Mouse (Mus musculus) limb, embryonic 14.5 days (tissue): Measurements from ENCODE around the gene H2-Ke6. TPM values are rescaled to one million over a fixed set of nuclear protein-coding genes. Genes with fewer than 3 reads are reported as not detected.
"Not testable (repeated sequence)": the region's sequence is repeated elsewhere in the genome, so short reads cannot be mapped to it uniquely, and the experiment has no call there.

Source experiments
- ATAC-seq: fragments of 200-750 bp; cut with Nextera tagmentation; 2 replicates; pipeline ENCODE4 v1.8.0; 2017; ENCODE audit warnings: low read depth, moderate number of reproducible peaks, moderate TSS enrichment; ENCODE audit not compliant: low FRiP score
- DNase-seq: peaks from one replicate; pipeline ENCODE4 v3.0.0-alpha.2; 2015; ENCODE audit warnings: low spot score
- H3K27ac ChIP-seq: fragments of 300-500 bp; sonication (generic); replicated peaks from 2 replicates; pipeline ENCODE4 v1.5.1; 2014; ENCODE audit warnings: low read depth, mild to moderate bottlenecking, low read length, moderate library complexity, mixed read lengths
- H3K27me3 ChIP-seq: fragments of 300-500 bp; sonication (generic); 2 replicates; pipeline ENCODE4 v1.6.1; 2014; ENCODE audit warnings: low read length, mixed read lengths; ENCODE audit not compliant: control insufficient read depth, insufficient read depth
- H3K36me3 ChIP-seq: fragments of 300-500 bp; sonication (generic); 2 replicates; pipeline ENCODE4 v1.6.1; 2014; ENCODE audit warnings: mild to moderate bottlenecking, low read length, moderate library complexity, mixed read lengths; ENCODE audit not compliant: control insufficient read depth, insufficient read depth
- H3K4me1 ChIP-seq: fragments of 300-500 bp; sonication (generic); 2 replicates; pipeline ENCODE4 v1.6.1; 2014; ENCODE audit warnings: antibody characterized with exemption, low read length, mixed read lengths; ENCODE audit not compliant: control insufficient read depth, insufficient read depth
- H3K4me2 ChIP-seq: fragments of 300-500 bp; sonication (generic); replicated peaks from 2 replicates; pipeline ENCODE4 v1.6.1; 2014; ENCODE audit warnings: low read depth, mild to moderate bottlenecking, low read length, moderate library complexity; ENCODE audit not compliant: severe bottlenecking
- H3K4me3 ChIP-seq: fragments of 300-500 bp; sonication (generic); replicated peaks from 2 replicates; pipeline ENCODE4 v1.5.1; 2014; ENCODE audit warnings: low read length
- H3K9ac ChIP-seq: fragments of 300-500 bp; sonication (generic); 2 replicates; pipeline ENCODE4 v1.6.1; 2014; ENCODE audit warnings: mild to moderate bottlenecking, low read depth, low read length, moderate library complexity; ENCODE audit not compliant: severe bottlenecking
- H3K9me3 ChIP-seq: fragments of 300-500 bp; sonication (generic); 2 replicates; pipeline ENCODE4 v1.6.1; 2016; ENCODE audit warnings: low read length; ENCODE audit not compliant: control insufficient read depth
- POLR2A ChIP-seq: fragments of 200-500 bp; IDR thresholded peaks from 2 replicates; pipeline ENCODE4 v1.8.0; 2012; ENCODE audit warnings: inconsistent platforms, mild to moderate bottlenecking, moderate library complexity, borderline replicate concordance; ENCODE audit not compliant: insufficient read depth, insufficient read length; ENCODE audit errors: extremely low read depth
- WGBS: fragments of 180-500 bp; shearing (Covaris S2); extraction: QIAGEN DNeasy Blood & Tissue Kit; methylation state at CpG from one replicate; pipeline ENCODE4 v1.1.7; 2014; 5-methylcytosine and 5-hydroxymethylcytosine counted together
- polyA plus RNA-seq, 2 experiments: library from polyadenylated mRNA; depleted of rRNA in 1 of 2; stranded (reverse) in 1 of 2; unstranded in 1 of 2; fragments of >200 nt; fragmentation: Nextera tagmentation in 1 of 2; extraction: Ambion mirVana in 1 of 2; gene quantifications; 2 replicates each; pipeline versions ENCODE4 v1.2.1 to v1.2.3; 2012 to 2014

H2-Ke6 gene
- polyA plus RNA-seq, 2 experiments, result 48.1 to 104 TPM

- peak; percentile 48 for DNase-seq
- peak within 1 kb of the TSS; percentile 48 for H3K9ac ChIP-seq
- no peak within 1 kb of the TSS for H3K27ac ChIP-seq
- H3K4me3 ChIP-seq, result peak within 1 kb of the TSS; percentile 49
- H3K4me1 ChIP-seq, result no peaks in the 10 kb centered on the region
- peaks cover 28% of the 10 kb centered on the region for H3K27me3 ChIP-seq
- no peak for TF ChIP-seq POLR2A
- ATAC-seq, result peak; percentile 80; the same call in 1 of the 2 replicates
- H3K36me3 ChIP-seq, result no peaks in the 10 kb centered on the region
- no peaks in the 10 kb centered on the region for H3K9me3 ChIP-seq
- under 1% methylated on average over 27 of the region's 30 CpGs for WGBS
- peak within 1 kb of the TSS; percentile 93 for H3K4me2 ChIP-seq
Observed at GRCm38 (mm10) chr17:34000150-34000537, 27.7 kb downstream of the H2-Ke6 start, which contains the start of gene H2-K1. TSS of gene H2-K1 (minus strand) at chr17:34000347.

GRCm38 (mm10) chr17:33999341-34000149 lies 28.3 kb downstream of the H2-Ke6 start:
- TF ChIP-seq POLR2A, result no peak
- whole genome bisulfite sequencing, result 2% methylated on average over 75 of the region's 87 CpGs
- H3K27me3 ChIP-seq, result peaks cover 28% of the 10 kb centered on the region
- no peaks in the 10 kb centered on the region for H3K9me3 ChIP-seq
- no peak for DNase-seq
- 0 out of 2 replicates have a peak, but pooled peaks have one; percentile 41 for ATAC-seq
- H3K36me3 ChIP-seq, result no peaks in the 10 kb centered on the region
- peak overlapping the region; percentile 49 for H3K4me3 ChIP-seq
- no peak overlapping the region for H3K27ac ChIP-seq
- H3K9ac ChIP-seq, result peak overlapping the region; percentile 48
- no peaks in the 10 kb centered on the region for H3K4me1 ChIP-seq
- H3K4me2 ChIP-seq, result peak overlapping the region; percentile 93

- H3K4me3 ChIP-seq, H3K4me2 ChIP-seq, DNase-seq, ATAC-seq, H3K4me1 ChIP-seq, H3K9me3 ChIP-seq, H3K9ac ChIP-seq, H3K36me3 ChIP-seq, H3K27ac ChIP-seq: not testable (repeated sequence)
- peaks cover 28% of the 10 kb centered on the region for H3K27me3 ChIP-seq
- 55% methylated on average over 5 of the region's 5 CpGs for WGBS
Observed at GRCm38 (mm10) chr17:33998697-33999096, 29.2 kb downstream of the H2-Ke6 start.

- peaks cover 26% of the 10 kb centered on the region for H3K27me3 ChIP-seq
- H3K27ac ChIP-seq, H3K4me1 ChIP-seq, ATAC-seq, H3K9me3 ChIP-seq, H3K36me3 ChIP-seq, H3K4me3 ChIP-seq, DNase-seq, H3K4me2 ChIP-seq, H3K9ac ChIP-seq: not testable (repeated sequence)
- WGBS, result 86% methylated on average over 2 of the region's 2 CpGs
Observed at GRCm38 (mm10) chr17:33997025-33997424, 30.8 kb downstream of the H2-Ke6 start.

- WGBS, result 20% methylated on average over 3 of the region's 3 CpGs
- no peak overlapping the region for H3K4me3 ChIP-seq
- no peak overlapping the region for H3K27ac ChIP-seq
- no peaks in the 10 kb centered on the region for H3K4me1 ChIP-seq
- H3K36me3 ChIP-seq, result no peaks in the 10 kb centered on the region
- H3K27me3 ChIP-seq, result peaks cover 14% of the 10 kb centered on the region; the same call in 1 of the 2 replicates
- ATAC-seq, result no peak
- no peak overlapping the region for H3K4me2 ChIP-seq
- no peak overlapping the region for H3K9ac ChIP-seq
- H3K9me3 ChIP-seq, result no peaks in the 10 kb centered on the region
- TF ChIP-seq POLR2A, result no peak
- no peak for DNase-seq
Observed at GRCm38 (mm10) chr17:33995651-33996050, 32.2 kb downstream of the H2-Ke6 start.
